Mouse (Mus musculus): Measurements from ENCODE around the gene Myl7. TPM values are rescaled to one million over a fixed set of nuclear protein-coding genes. Genes with fewer than 3 reads are reported as not detected.

The Myl7 gene
- polyA plus RNA-seq (2014; fragmentation: Illumina TruSeq; extraction: RNeasy Lipid Tissue Mini Kit (QIAGEN cat#74804); ENCODE audit: low read depth, low replicate concordance) = 2,189 TPM

DNA sequence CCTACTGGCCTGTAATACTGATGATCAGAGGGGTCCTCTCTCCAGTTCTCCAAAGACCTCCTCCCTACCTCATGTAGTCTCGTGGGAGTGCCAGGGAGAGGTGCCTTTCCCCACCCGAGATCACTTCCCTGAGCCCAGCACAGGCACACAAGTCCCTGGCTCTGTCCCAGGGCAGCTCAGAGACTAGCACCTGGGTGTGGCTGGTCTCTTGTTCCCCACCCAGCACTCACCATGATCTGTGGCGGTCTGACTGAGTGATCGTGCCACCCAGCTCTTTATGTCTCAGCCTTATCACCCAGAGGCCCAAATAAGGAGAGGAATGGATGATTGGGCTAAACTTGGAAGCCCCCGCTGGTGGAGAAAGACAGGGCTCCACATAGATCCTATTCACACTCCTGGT is at the start of gene Myl7:
Myl7 (minus strand) TSS at position 252 of the 400 bp plus-strand sequence.

DNA sequence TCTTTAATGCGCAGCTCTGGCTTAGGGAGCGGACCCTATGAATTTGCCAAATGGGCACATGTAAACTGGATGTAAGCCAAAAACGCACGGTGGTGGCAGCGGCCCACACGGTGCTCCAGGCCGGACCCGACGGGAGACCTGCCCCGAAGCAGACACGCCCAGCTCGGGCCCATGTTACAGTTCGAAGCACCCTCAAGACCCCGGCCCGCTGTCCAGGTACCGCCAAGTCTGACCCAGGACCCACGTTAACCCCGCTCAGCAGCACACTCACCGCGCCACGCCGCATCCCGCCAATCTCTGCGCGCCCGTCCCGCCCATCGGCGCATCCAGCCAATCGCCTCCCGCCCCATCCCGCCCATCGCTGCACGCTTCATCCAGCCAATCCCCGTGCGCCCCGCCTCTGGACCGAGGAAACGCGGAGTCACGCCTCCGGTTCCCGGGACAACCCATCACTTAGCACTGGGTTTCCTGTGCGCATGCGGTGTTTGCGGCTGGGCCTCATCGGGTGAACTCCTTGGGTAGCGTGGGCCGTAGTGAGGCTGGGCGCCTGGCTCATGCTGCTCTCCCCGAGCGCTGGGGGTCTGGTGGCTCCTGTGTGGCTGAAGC is 20.6 kb downstream of the Myl7 start, which contains the start of gene Pold2:
Pold2 (minus strand) TSS at position 372 of the 606 bp plus-strand sequence.

DNA sequence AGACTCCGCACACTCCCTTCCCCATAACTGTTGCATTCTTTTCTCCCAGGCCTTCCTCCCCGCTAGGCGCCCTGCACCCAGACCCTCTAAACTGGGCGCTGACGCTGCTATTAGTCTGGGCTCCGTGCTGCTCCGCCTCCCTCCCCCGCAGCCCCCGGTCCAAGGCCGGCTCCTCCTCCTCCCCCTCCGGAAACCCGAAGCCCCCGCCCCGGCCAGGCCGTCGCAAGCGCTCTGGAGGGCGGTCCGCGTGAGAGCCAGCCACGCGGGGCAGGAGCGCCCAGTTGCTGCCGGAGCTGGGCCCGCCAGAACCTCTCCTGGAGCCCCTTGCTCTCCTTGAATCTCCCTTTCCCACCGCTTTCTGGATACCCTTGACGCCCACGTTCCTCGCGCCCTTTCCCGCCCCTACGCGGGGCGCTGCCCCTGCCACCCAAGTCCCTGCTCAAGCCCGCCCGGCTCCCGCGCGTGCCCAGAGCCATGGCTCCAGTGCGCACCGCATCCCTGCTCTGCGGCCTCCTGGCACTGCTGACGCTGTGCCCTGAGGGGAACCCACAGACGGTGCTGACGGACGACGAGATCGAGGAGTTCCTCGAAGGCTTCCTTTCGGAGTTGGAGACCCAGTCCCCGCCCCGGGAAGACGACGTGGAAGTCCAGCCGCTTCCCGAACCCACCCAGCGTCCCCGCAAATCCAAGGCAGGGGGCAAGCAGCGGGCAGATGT is 36.7 kb downstream of the Myl7 start, which contains the start of gene Aebp1:
Aebp1 (plus strand) TSS at position 270 of the 716 bp plus-strand sequence.

Other genes starting within 250 kb of the Myl7 start
- gene Mrps24, start 183.1 kb downstream of the Myl7 start, polyA plus RNA-seq (2014; fragmentation: Illumina TruSeq; extraction: RNeasy Lipid Tissue Mini Kit (QIAGEN cat#74804); ENCODE audit: low read depth, low replicate concordance) = 124 TPM
- 36.6 TPM for gene Urgcp, start 136.4 kb downstream of the Myl7 start, polyA plus RNA-seq (2014; fragmentation: Illumina TruSeq; extraction: RNeasy Lipid Tissue Mini Kit (QIAGEN cat#74804); ENCODE audit: low read depth, low replicate concordance)
- gene Dbnl, start 110.3 kb downstream of the Myl7 start, polyA plus RNA-seq (2014; fragmentation: Illumina TruSeq; extraction: RNeasy Lipid Tissue Mini Kit (QIAGEN cat#74804); ENCODE audit: low read depth, low replicate concordance) = 29.6 TPM
- gene Pgam2, start 95.0 kb downstream of the Myl7 start, polyA plus RNA-seq (2014; fragmentation: Illumina TruSeq; extraction: RNeasy Lipid Tissue Mini Kit (QIAGEN cat#74804); ENCODE audit: low read depth, low replicate concordance) = 939 TPM
- 4.5 TPM for gene Polm, start 60.8 kb downstream of the Myl7 start, polyA plus RNA-seq (2014; fragmentation: Illumina TruSeq; extraction: RNeasy Lipid Tissue Mini Kit (QIAGEN cat#74804); ENCODE audit: low read depth, low replicate concordance)
- gene Aebp1, start 36.8 kb downstream of the Myl7 start, polyA plus RNA-seq (2014; fragmentation: Illumina TruSeq; extraction: RNeasy Lipid Tissue Mini Kit (QIAGEN cat#74804); ENCODE audit: low read depth, low replicate concordance) = 23.7 TPM
- 33.1 TPM for gene Pold2, start 20.5 kb downstream of the Myl7 start, polyA plus RNA-seq (2014; fragmentation: Illumina TruSeq; extraction: RNeasy Lipid Tissue Mini Kit (QIAGEN cat#74804); ENCODE audit: low read depth, low replicate concordance)
- 16.7 TPM for gene Gck, start 51.3 kb upstream of the Myl7 start, polyA plus RNA-seq (2014; fragmentation: Illumina TruSeq; extraction: RNeasy Lipid Tissue Mini Kit (QIAGEN cat#74804); ENCODE audit: low read depth, low replicate concordance)
- gene Ykt6, start 56.9 kb upstream of the Myl7 start, polyA plus RNA-seq (2014; fragmentation: Illumina TruSeq; extraction: RNeasy Lipid Tissue Mini Kit (QIAGEN cat#74804); ENCODE audit: low read depth, low replicate concordance) = 62.0 TPM
- 7.6 TPM for gene Camk2b, start 167.6 kb upstream of the Myl7 start, polyA plus RNA-seq (2014; fragmentation: Illumina TruSeq; extraction: RNeasy Lipid Tissue Mini Kit (QIAGEN cat#74804); ENCODE audit: low read depth, low replicate concordance)

Measured in heart, adult 10 weeks (tissue).